8 mouse cellular contexts compared by ENCODE assay signal in genomic region chr5:129500722-129501634, GRCm38 (mm10). TPM values are rescaled to one million over a fixed set of nuclear protein-coding genes. Genes with fewer than 3 reads are reported as not detected.
DNase-seq lines count a peak whose midpoint lies in the region; ATAC-seq and TF ChIP-seq lines count a peak whose summit lies in the region.

Gene Sfswap (plus strand): TSS chr5:129501221.

- peak within 1 kb of the TSS; percentile 94 for H3K4me3 ChIP-seq in gastrocnemius, adult 2 months
- peak within 1 kb of the TSS; percentile 100 for H3K4me3 ChIP-seq in hindbrain, postnatal 0 days (ENCODE audit: low read length)
- H3K4me3 ChIP-seq in left cerebral cortex, adult 2 months, result peak within 1 kb of the TSS; percentile 95

- peak; percentile 84 for ATAC-seq in hindbrain, postnatal 0 days
- peak; percentile 91 for ATAC-seq in megakaryocyte, adult 5-6 weeks (ENCODE audit: poor library complexity, severe bottlenecking)

- H3K36me3 ChIP-seq in hindbrain, postnatal 0 days (ENCODE audit: insufficient read depth, low read length), result peaks cover 10% of the 10 kb centered on the region

- H3K9me3 ChIP-seq in hindbrain, postnatal 0 days (ENCODE audit: low read length), result no peaks in the 10 kb centered on the region

- H3K27me3 ChIP-seq in hindbrain, postnatal 0 days (ENCODE audit: insufficient read depth, low read length), result peaks cover 6% of the 10 kb centered on the region; the same call in 1 of the 2 replicates

- TF ChIP-seq CTCF in gastrocnemius, adult 2 months (IDR thresholded peaks at IDR 0.05), result peak; percentile 29
- peak; percentile 27; the same call in 1 of the 2 replicates for TF ChIP-seq CTCF in hindbrain, postnatal 0 days (IDR thresholded peaks at IDR 0.05; ENCODE audit: low read depth)
- TF ChIP-seq CTCF in left cerebral cortex, adult 2 months (IDR thresholded peaks at IDR 0.05), result no peak; the same call in 1 of the 2 replicates

- H3K9ac ChIP-seq in hindbrain, postnatal 0 days (replicated peaks; ENCODE audit: low read length), result peak within 1 kb of the TSS; percentile 89

- peak within 1 kb of the TSS; percentile 96 for H3K4me2 ChIP-seq in hindbrain, postnatal 0 days (ENCODE audit: low read depth, low read length)

- peak within 1 kb of the TSS; percentile 96 for H3K27ac ChIP-seq in gastrocnemius, adult 2 months
- H3K27ac ChIP-seq in hindbrain, postnatal 0 days, result peak within 1 kb of the TSS; percentile 86
- peak within 1 kb of the TSS; percentile 100 for H3K27ac ChIP-seq in left cerebral cortex, adult 2 months

- intact Hi-C loops in gastrocnemius, adult 2 months (cut with DNase I), result loop anchor here (2.0 kb wide), 1 partner anchor 82 kb away; no protein-coding TSS in a partner anchor
- intact Hi-C loops in left cerebral cortex, adult 2 months (cut with DNase I), result loop anchor here (2.0 to 5.0 kb wide), 3 partner anchors 82 to 109 kb away; no protein-coding TSS in a partner anchor

- DNase-seq in T-cell, adult 2 months (ENCODE audit: low spot score), result peak; percentile 81
- DNase-seq in cerebellum, postnatal 36 days, result peak; percentile 80 to 90
- peak; percentile 81 for DNase-seq in gastrocnemius, adult 2 months
- peak; percentile 89 for DNase-seq in hindbrain, postnatal 0 days (ENCODE audit: low spot score)
- DNase-seq in left cerebral cortex, adult 2 months (ENCODE audit: extremely low spot score in 1 of 2, low spot score in 2 of 2), result peak; percentile 81 to 82
- peak; percentile 83 to 88 for DNase-seq in right cerebral cortex, adult 2 months (ENCODE audit: low spot score in 2 of 2)
- peak; percentile 75 for DNase-seq in urinary bladder, postnatal 14 days (ENCODE audit: low spot score)

- under 1% methylated on average over 64 of the region's 66 CpGs for WGBS in hindbrain, postnatal 0 days

- H3K4me1 ChIP-seq in hindbrain, postnatal 0 days (ENCODE audit: insufficient read depth, low read length), result peaks cover 12% of the 10 kb centered on the region

RNA-seq across cellular contexts. Expression of gene Sfswap, which starts in this region (rescaled TPM):
- total RNA-seq in gastrocnemius, adult 2 months (2021), result 10 to 100 TPM; 24.5 to 26.3 TPM
- 90.7 and 97.3 TPM in 2 replicates for total RNA-seq in hindbrain, postnatal 0 days (2014; rRNA removed)
- polyA plus RNA-seq in hindbrain, postnatal 0 days (2015; fragmentation: Nextera tagmentation; extraction: Ambion mirVana), result 44.3 and 48.9 TPM in 2 replicates
- total RNA-seq in left cerebral cortex, adult 2 months (2021), result 100 to 1,000 TPM; 108 to 118 TPM
- 48.3 and 48.8 TPM in 2 replicates for total RNA-seq in megakaryocyte, adult 5-6 weeks (2015)
- 57.6 and 74.0 TPM in 2 replicates for total RNA-seq in megakaryocyte, adult 5-6 weeks (2017)

Comparison
In these comparisons a context has a peak if more than half of its experiments do, and no peak if none do; other contexts are left out.
1. Peak in every context shown above with its lines: DNase-seq, ATAC-seq, H3K4me3 ChIP-seq and H3K27ac ChIP-seq.